Mouse (Mus musculus) neural tube, embryonic 11.5 days (tissue): ENCODE results near the gene 4921504E06Rik. TPM values are rescaled to one million over a fixed set of nuclear protein-coding genes. Genes with fewer than 3 reads are reported as not detected.

Experiments used
- ATAC-seq: fragments of 200-750 bp; cut with Nextera tagmentation; 2 replicates; pipeline ENCODE4 v1.8.0; 2017; ENCODE audit warnings: moderate number of reproducible peaks, mild to moderate bottlenecking, moderate TSS enrichment, moderate library complexity; ENCODE audit not compliant: insufficient read depth, low FRiP score, low TSS enrichment
- DNase-seq: peaks from one replicate; pipeline ENCODE4 v3.0.0-alpha.2; 2015; ENCODE audit warnings: low spot score
- H3K27ac ChIP-seq: fragments of 300-500 bp; sonication (generic); 2 replicates; pipeline ENCODE4 v1.5.1; 2014; ENCODE audit warnings: low read depth, mild to moderate bottlenecking, low read length
- H3K27me3 ChIP-seq: fragments of 300-500 bp; sonication (generic); 2 replicates; pipeline ENCODE4 v1.6.1; 2014; ENCODE audit warnings: mild to moderate bottlenecking, low read length, mixed read lengths; ENCODE audit not compliant: control insufficient read depth, insufficient read depth
- H3K36me3 ChIP-seq: fragments of 300-500 bp; sonication (generic); 2 replicates; pipeline ENCODE4 v1.6.1; 2014; ENCODE audit warnings: mild to moderate bottlenecking, low read length, moderate library complexity, mixed read lengths; ENCODE audit not compliant: control insufficient read depth, insufficient read depth
- H3K4me1 ChIP-seq: fragments of 300-500 bp; sonication (generic); 2 replicates; pipeline ENCODE4 v1.6.1; 2014; ENCODE audit warnings: low read length, mixed read lengths; ENCODE audit not compliant: control insufficient read depth, insufficient read depth
- H3K4me2 ChIP-seq: fragments of 300-500 bp; sonication (generic); 2 replicates; pipeline ENCODE4 v1.6.1; 2014; ENCODE audit warnings: low read depth, mild to moderate bottlenecking, moderate library complexity
- H3K4me3 ChIP-seq: fragments of 300-500 bp; sonication (generic); 2 replicates; pipeline ENCODE4 v1.5.1; 2014; ENCODE audit warnings: low read depth, low read length
- H3K9ac ChIP-seq: fragments of 300-500 bp; sonication (generic); 2 replicates; pipeline ENCODE4 v1.6.1; 2014; ENCODE audit warnings: mild to moderate bottlenecking, low read length
- H3K9me3 ChIP-seq: fragments of 300-500 bp; sonication (generic); 2 replicates; pipeline ENCODE4 v1.6.1; 2016; ENCODE audit warnings: low read length; ENCODE audit not compliant: control insufficient read depth
- WGBS: fragments of 180-500 bp; shearing (Covaris S2); extraction: QIAGEN DNeasy Blood & Tissue Kit; methylation state at CpG from one replicate; pipeline ENCODE4 v1.1.7; 2014; 5-methylcytosine and 5-hydroxymethylcytosine counted together
- polyA plus RNA-seq: library from polyadenylated mRNA; unstranded; fragments of >200 nt; fragmentation: Nextera tagmentation; extraction: Ambion mirVana; gene quantifications from 2 replicates; pipeline ENCODE4 v1.2.1, GENCODE M21; 2014

Gene 4921504E06Rik
- polyA plus RNA-seq, 1 experiment from 2014 or later: not detected

- DNase-seq: peak; percentile 18
- no peaks in the 10 kb centered on the region for H3K9me3 ChIP-seq
- no peak overlapping the region for H3K9ac ChIP-seq
- H3K4me1 ChIP-seq: peaks cover 6% of the 10 kb centered on the region; the same call in 1 of the 2 replicates
- H3K27me3 ChIP-seq: peaks cover 70% of the 10 kb centered on the region
- no peak overlapping the region for H3K4me2 ChIP-seq
- no peak overlapping the region for H3K27ac ChIP-seq
- H3K4me3 ChIP-seq: no peak overlapping the region
- 8% methylated on average over 10 of the region's 10 CpGs for WGBS
- H3K36me3 ChIP-seq: no peaks in the 10 kb centered on the region
- ATAC-seq: no peak
Observed at GRCm38 (mm10) chr2:19455857-19456482, 97.7 kb downstream of the 4921504E06Rik start.

DNA sequence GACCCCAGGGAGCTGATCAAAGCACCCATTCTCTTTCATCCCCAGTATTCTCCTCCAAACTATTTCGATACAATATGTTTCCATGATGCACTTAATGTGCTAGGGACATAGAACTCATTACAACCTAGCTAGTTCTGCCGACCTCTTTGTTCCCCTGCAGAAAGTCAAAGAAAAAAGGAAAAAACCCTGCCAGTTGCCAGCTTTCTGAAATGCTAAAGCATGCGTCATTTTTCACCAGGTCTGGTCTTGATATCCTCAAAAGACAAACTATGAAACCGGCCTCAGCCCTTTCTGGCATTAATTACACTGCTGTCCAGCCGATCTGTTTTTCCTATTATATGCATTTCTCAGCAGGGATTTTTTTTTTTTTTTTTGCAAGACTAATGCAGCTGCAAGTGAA, 98.5 kb downstream of the 4921504E06Rik start:
- H3K9ac ChIP-seq: no peak overlapping the region
- ATAC-seq (no peak), DNase-seq (peak; percentile 29)
- H3K27ac ChIP-seq: no peak overlapping the region
- peaks cover 78% of the 10 kb centered on the region for H3K27me3 ChIP-seq
- 4% methylated on average over 5 of the region's 5 CpGs for WGBS
- H3K4me1 ChIP-seq: peaks cover 6% of the 10 kb centered on the region; the same call in 1 of the 2 replicates
- no peak overlapping the region for H3K4me2 ChIP-seq
- no peak overlapping the region for H3K4me3 ChIP-seq
- H3K9me3 ChIP-seq: no peaks in the 10 kb centered on the region
- no peaks in the 10 kb centered on the region for H3K36me3 ChIP-seq

- H3K27ac ChIP-seq: no peak overlapping the region
- DNase-seq: peak; percentile 19
Observed at GRCm38 (mm10) chr2:19452531-19453055, 101.1 kb downstream of the 4921504E06Rik start.

GRCm38 (mm10) chr2:19449308-19449707, 104.4 kb downstream of the 4921504E06Rik start:
- no peak overlapping the region for H3K9ac ChIP-seq
- H3K27ac ChIP-seq: no peak overlapping the region
- no peaks in the 10 kb centered on the region for H3K9me3 ChIP-seq
- H3K27me3 ChIP-seq: peaks cover 94% of the 10 kb centered on the region
- no peak overlapping the region for H3K4me3 ChIP-seq
- no peak overlapping the region for H3K4me2 ChIP-seq
- ATAC-seq: no peak
- H3K4me1 ChIP-seq: peaks cover 19% of the 10 kb centered on the region; the same call in 1 of the 2 replicates
- no peaks in the 10 kb centered on the region for H3K36me3 ChIP-seq
- 10% methylated on average over 4 of the region's 4 CpGs for WGBS
- DNase-seq: no peak

More at GRCm38 (mm10) chr2:19452531-19453055, 101.1 kb downstream of the 4921504E06Rik start:
- Histone ChIP-seq H3K4me3 (peak overlapping the region; percentile 27), H3K36me3 (no peaks in the 10 kb centered on the region), H3K9me3 (no peaks in the 10 kb centered on the region), H3K27me3 (peaks cover 98% of the 10 kb centered on the region), H3K9ac (peak overlapping the region; percentile 29), H3K4me2 (peak overlapping the region; percentile 40), H3K4me1 (peaks cover 10% of the 10 kb centered on the region; the same call in 1 of the 2 replicates)
- WGBS: 0% methylated on average over 19 of the region's 19 CpGs
- ATAC-seq: no peak

DNA sequence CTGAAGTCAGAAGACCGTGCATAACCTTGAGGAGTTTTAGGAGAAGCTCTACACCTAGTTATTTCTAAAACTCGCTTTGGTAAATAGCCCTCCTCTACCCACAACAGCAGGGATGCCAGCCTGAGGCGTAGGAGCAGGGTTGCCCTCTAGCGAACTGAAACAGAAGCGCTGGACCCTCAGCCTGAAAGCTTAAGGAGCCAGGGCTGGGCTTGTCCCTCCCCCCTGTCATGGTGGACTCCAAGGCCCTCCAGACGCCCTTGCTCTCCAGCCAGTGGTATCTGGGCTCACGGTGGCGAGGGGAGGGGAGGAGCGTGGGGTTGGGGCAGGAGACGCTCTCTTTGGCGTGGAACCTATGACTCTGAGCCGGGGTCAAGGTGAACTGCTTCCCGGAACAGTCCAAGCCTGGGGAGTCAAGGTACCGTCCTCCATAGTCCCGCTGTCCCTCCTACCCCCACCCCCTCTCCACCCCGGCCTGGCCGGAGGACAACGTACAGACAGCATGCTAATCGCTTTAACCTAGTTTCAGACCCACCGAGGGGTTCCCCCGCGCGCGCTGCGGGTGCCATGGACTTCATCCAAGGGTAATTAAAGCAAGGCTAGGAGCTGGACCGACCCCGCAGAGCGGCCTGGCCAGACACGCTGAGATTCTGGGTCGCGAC, 105.5 kb downstream of the 4921504E06Rik start:
- H3K4me1 ChIP-seq: 0 out of 2 replicates have a peak, but pooled peaks cover 16% of the 10 kb centered on the region
- DNase-seq (peak; percentile 72), ATAC-seq (peak; percentile 51)
- H3K9ac ChIP-seq: no peak overlapping the region
- H3K27ac ChIP-seq: no peak overlapping the region
- peak overlapping the region; percentile 37 for H3K4me2 ChIP-seq
- no peaks in the 10 kb centered on the region for H3K36me3 ChIP-seq
- under 1% methylated on average over 31 of the region's 31 CpGs for WGBS
- peaks cover 96% of the 10 kb centered on the region for H3K27me3 ChIP-seq
- peak overlapping the region; percentile 22 for H3K4me3 ChIP-seq
- H3K9me3 ChIP-seq: no peaks in the 10 kb centered on the region

GRCm38 (mm10) chr2:19446746-19447145, 107.0 kb downstream of the 4921504E06Rik start:
- H3K4me3 ChIP-seq: peak overlapping the region; percentile 41
- no peaks in the 10 kb centered on the region for H3K9me3 ChIP-seq
- 0 out of 2 replicates have a peak, but pooled peaks cover 13% of the 10 kb centered on the region for H3K4me1 ChIP-seq
- DNase-seq: peak; percentile 15
- H3K9ac ChIP-seq: peak overlapping the region; percentile 46
- peaks cover 95% of the 10 kb centered on the region for H3K27me3 ChIP-seq
- 4% methylated on average over 7 of the region's 7 CpGs for WGBS
- H3K36me3 ChIP-seq: no peaks in the 10 kb centered on the region
- H3K27ac ChIP-seq: no peak overlapping the region
- H3K4me2 ChIP-seq: peak overlapping the region; percentile 50
- ATAC-seq: no peak

DNA sequence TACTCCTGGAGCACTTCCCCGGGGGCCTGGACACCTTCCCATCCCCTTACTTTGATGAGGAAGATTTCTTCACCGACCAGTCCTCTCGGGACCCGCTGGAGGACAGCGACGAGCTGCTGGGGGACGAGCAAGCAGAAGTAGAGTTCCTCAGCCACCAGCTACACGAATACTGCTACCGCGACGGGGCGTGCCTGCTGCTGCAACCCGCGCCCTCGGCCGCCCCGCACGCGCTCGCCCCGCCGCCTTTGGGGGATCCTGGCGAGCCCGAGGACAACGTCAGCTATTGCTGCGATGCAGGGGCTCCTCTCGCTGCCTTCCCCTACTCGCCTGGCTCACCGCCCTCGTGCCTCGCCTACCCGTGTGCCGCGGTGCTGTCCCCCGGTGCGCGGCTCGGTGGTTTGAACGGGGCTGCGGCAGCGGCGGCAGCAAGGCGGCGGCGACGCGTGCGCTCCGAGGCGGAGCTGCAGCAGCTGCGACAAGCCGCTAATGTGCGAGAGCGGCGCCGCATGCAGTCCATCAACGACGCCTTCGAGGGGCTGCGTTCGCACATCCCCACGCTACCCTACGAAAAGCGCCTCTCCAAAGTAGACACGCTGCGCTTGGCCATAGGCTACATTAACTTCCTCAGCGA, 107.7 kb downstream of the 4921504E06Rik start:
- H3K4me3 ChIP-seq: peak overlapping the region; percentile 41
- H3K9ac ChIP-seq: peak overlapping the region; percentile 46
- no peaks in the 10 kb centered on the region for H3K9me3 ChIP-seq
- H3K36me3 ChIP-seq: no peaks in the 10 kb centered on the region
- ATAC-seq (no peak), DNase-seq (peak; percentile 66)
- H3K4me2 ChIP-seq: peak overlapping the region; percentile 50
- WGBS: under 1% methylated on average over 60 of the region's 67 CpGs
- peaks cover 94% of the 10 kb centered on the region for H3K27me3 ChIP-seq
- no peak overlapping the region for H3K27ac ChIP-seq
- H3K4me1 ChIP-seq: 0 out of 2 replicates have a peak, but pooled peaks cover 13% of the 10 kb centered on the region

GRCm38 (mm10) chr2:19444931-19445831, 108.5 kb downstream of the 4921504E06Rik start, which contains the start of gene Ptf1a:
Gene Ptf1a, plus strand, starts transcription at chr2:19445663.
- Histone ChIP-seq H3K4me2 (peak within 1 kb of the TSS; percentile 50), H3K4me3 (peak within 1 kb of the TSS; percentile 41), H3K9ac (peak within 1 kb of the TSS; percentile 46), H3K27ac (no peak within 1 kb of the TSS), H3K27me3 (peaks cover 88% of the 10 kb centered on the region), H3K9me3 (no peaks in the 10 kb centered on the region), H3K36me3 (no peaks in the 10 kb centered on the region), H3K4me1 (0 out of 2 replicates have a peak, but pooled peaks cover 13% of the 10 kb centered on the region)
- ATAC-seq: peak; percentile 72
- DNase-seq: peak; percentile 78
- under 1% methylated on average over 53 of the region's 53 CpGs for WGBS
